Mouse (Mus musculus) right cerebral cortex, postnatal 14 days (tissue): ENCODE data around the gene Dbndd1.
"Not testable (repeated sequence)": the region's sequence is repeated elsewhere in the genome, so short reads cannot be mapped to it uniquely, and the experiment has no call there.

Source experiments
- DNase-seq: peaks from one replicate; pipeline ENCODE4 v3.0.0; 2022

The Dbndd1 gene

GRCm38 (mm10) chr8:123514781-123515539 is at the start of gene Dbndd1:
Dbndd1 (minus strand) TSS chr8:123515463.
- peak; percentile 66 for DNase-seq

- DNase-seq: not testable (repeated sequence)
Measured at GRCm38 (mm10) chr8:123564221-123564620, 49.0 kb upstream of the Dbndd1 start.

- not testable (repeated sequence) for DNase-seq
Measured at GRCm38 (mm10) chr8:123537641-123538040, 22.4 kb upstream of the Dbndd1 start.

GRCm38 (mm10) chr8:123536990-123537380 is 21.7 kb upstream of the Dbndd1 start:
- DNase-seq: no peak

- no peak for DNase-seq
Measured at GRCm38 (mm10) chr8:123536242-123536989, 21.2 kb upstream of the Dbndd1 start.

GRCm38 (mm10) chr8:123527720-123528489 is 12.6 kb upstream of the Dbndd1 start:
- no peak for DNase-seq

- not testable (repeated sequence) for DNase-seq
Measured at GRCm38 (mm10) chr8:123520048-123520447, 4.8 kb upstream of the Dbndd1 start.

- DNase-seq: peak; percentile 92
Measured at GRCm38 (mm10) chr8:123518667-123519066, 3.4 kb upstream of the Dbndd1 start, which contains the start of gene Gas8. Gas8 (plus strand) TSS chr8:123518834.

- no peak for DNase-seq
Measured at GRCm38 (mm10) chr8:123518172-123518571, 2.9 kb upstream of the Dbndd1 start.

- no peak for DNase-seq
Measured at GRCm38 (mm10) chr8:123516596-123516995, 1.3 kb upstream of the Dbndd1 start.

- no peak for DNase-seq
Measured at GRCm38 (mm10) chr8:123515540-123515897, 256 bp upstream of the Dbndd1 start.

- no peak for DNase-seq
Measured at GRCm38 (mm10) chr8:123514136-123514535, 1.1 kb downstream of the Dbndd1 start.

- no peak for DNase-seq
Measured at GRCm38 (mm10) chr8:123510819-123511218, 4.4 kb downstream of the Dbndd1 start.

GRCm38 (mm10) chr8:123507153-123507552 is 8.1 kb downstream of the Dbndd1 start:
- no peak for DNase-seq

- DNase-seq: no peak
Measured at GRCm38 (mm10) chr8:123505695-123506094, 9.6 kb downstream of the Dbndd1 start.

GRCm38 (mm10) chr8:123505267-123505666 is 10.0 kb downstream of the Dbndd1 start:
- no peak for DNase-seq

GRCm38 (mm10) chr8:123504591-123505195 is 10.6 kb downstream of the Dbndd1 start:
- DNase-seq: no peak

- DNase-seq: no peak
Measured at GRCm38 (mm10) chr8:123503801-123504467, 11.3 kb downstream of the Dbndd1 start.

GRCm38 (mm10) chr8:123502192-123502591 is 13.1 kb downstream of the Dbndd1 start:
- DNase-seq: no peak

- no peak for DNase-seq
Measured at GRCm38 (mm10) chr8:123499556-123499955, 15.7 kb downstream of the Dbndd1 start.

GRCm38 (mm10) chr8:123498963-123499362 is 16.3 kb downstream of the Dbndd1 start:
- no peak for DNase-seq

GRCm38 (mm10) chr8:123497699-123498098 is 17.6 kb downstream of the Dbndd1 start:
- no peak for DNase-seq
